Mouse (Mus musculus): Measurements from ENCODE around the gene Fbrsl1. TPM values are rescaled to one million over a fixed set of nuclear protein-coding genes. Genes with fewer than 3 reads are reported as not detected.

Fbrsl1 gene
- total RNA-seq, 2 experiments from 2014 or later = 75.2 to 82.6 TPM

GRCm38 (mm10) chr5:110379823-110380222 is 68.5 kb downstream of the Fbrsl1 start:
- DNase-seq (ENCODE audit: low spot score in 2 of 2) = no peak
- intact Hi-C loops (cut with DNase I) = no loop called here

- no peak for DNase-seq (ENCODE audit: low spot score in 2 of 2)
- intact Hi-C loops (cut with DNase I) = no loop called here
Observed at GRCm38 (mm10) chr5:110379086-110379485, 69.2 kb downstream of the Fbrsl1 start.

GRCm38 (mm10) chr5:110378181-110378583 is 70.1 kb downstream of the Fbrsl1 start:
- intact Hi-C loops (cut with DNase I) = no loop called here
- no peak for DNase-seq (ENCODE audit: low spot score in 2 of 2)

- DNase-seq (ENCODE audit: low spot score in 2 of 2) = peak; percentile 62 to 69
- intact Hi-C loops (cut with DNase I) = no loop called here
Observed at GRCm38 (mm10) chr5:110376802-110377433, 71.4 kb downstream of the Fbrsl1 start.

GRCm38 (mm10) chr5:110363822-110364545 is 84.3 kb downstream of the Fbrsl1 start:
- peak in 1 of 2 experiments; percentile 24 for DNase-seq (ENCODE audit: low spot score in 2 of 2)
- intact Hi-C loops (cut with DNase I) = loop anchor here (5.0 kb wide), 1 partner anchor 68 kb away; no protein-coding TSS in a partner anchor

- intact Hi-C loops (cut with DNase I) = loop anchor here (5.0 kb wide), 1 partner anchor 69 kb away; no protein-coding TSS in a partner anchor
- peak; percentile 78 to 88 for DNase-seq (ENCODE audit: low spot score in 2 of 2)
Observed at GRCm38 (mm10) chr5:110363179-110363821, 85.0 kb downstream of the Fbrsl1 start.

GRCm38 (mm10) chr5:110362813-110363178 is 85.5 kb downstream of the Fbrsl1 start:
- no peak for DNase-seq (ENCODE audit: low spot score in 2 of 2)
- intact Hi-C loops (cut with DNase I) = loop anchor here (5.0 kb wide), 1 partner anchor 70 kb away; no protein-coding TSS in a partner anchor

GRCm38 (mm10) chr5:110361465-110361864 is 86.8 kb downstream of the Fbrsl1 start:
- DNase-seq (ENCODE audit: low spot score in 2 of 2) = no peak
- intact Hi-C loops (cut with DNase I) = loop anchor here (5.0 kb wide), 1 partner anchor 71 kb away; no protein-coding TSS in a partner anchor

GRCm38 (mm10) chr5:110357531-110358179 is 90.6 kb downstream of the Fbrsl1 start:
- intact Hi-C loops (cut with DNase I) = loop anchor here (5.0 kb wide), 1 partner anchor 280 kb away; no protein-coding TSS in a partner anchor
- peak; percentile 69 to 76 for DNase-seq (ENCODE audit: low spot score in 2 of 2)

GRCm38 (mm10) chr5:110354716-110355115 is 93.6 kb downstream of the Fbrsl1 start:
- intact Hi-C loops (cut with DNase I) = loop anchor here (5.0 kb wide), 1 partner anchor 283 kb away; no protein-coding TSS in a partner anchor

GRCm38 (mm10) chr5:110347006-110347405 is 101.3 kb downstream of the Fbrsl1 start:
- intact Hi-C loops (cut with DNase I) = no loop called here
- no peak for DNase-seq (ENCODE audit: low spot score in 2 of 2)

More at GRCm38 (mm10) chr5:110354716-110355115, 93.6 kb downstream of the Fbrsl1 start:
- no peak for DNase-seq (ENCODE audit: low spot score in 2 of 2)

- no peak for DNase-seq (ENCODE audit: low spot score in 2 of 2)
- intact Hi-C loops (cut with DNase I) = no loop called here
Observed at GRCm38 (mm10) chr5:110345553-110345952, 102.8 kb downstream of the Fbrsl1 start.

GRCm38 (mm10) chr5:110344524-110344923 is 103.8 kb downstream of the Fbrsl1 start, which contains the start of gene Lrcol1:
Gene Lrcol1 (plus strand): TSS chr5:110344730.
- no peak for DNase-seq (ENCODE audit: low spot score in 2 of 2)
- intact Hi-C loops (cut with DNase I) = no loop called here

GRCm38 (mm10) chr5:110342648-110343284 is 105.5 kb downstream of the Fbrsl1 start, which contains the start of gene P2rx2:
Gene P2rx2 (minus strand): TSS chr5:110343212.
- peak in 1 of 2 experiments; percentile 11 for DNase-seq (ENCODE audit: low spot score in 2 of 2)
- intact Hi-C loops (cut with DNase I) = no loop called here

GRCm38 (mm10) chr5:110338792-110339191 is 109.5 kb downstream of the Fbrsl1 start:
- intact Hi-C loops (cut with DNase I) = no loop called here
- no peak for DNase-seq (ENCODE audit: low spot score in 2 of 2)

GRCm38 (mm10) chr5:110330508-110330907 is 117.8 kb downstream of the Fbrsl1 start:
- intact Hi-C loops (cut with DNase I) = no loop called here
- no peak for DNase-seq (ENCODE audit: low spot score in 2 of 2)

- DNase-seq (ENCODE audit: low spot score in 2 of 2) = no peak
- intact Hi-C loops (cut with DNase I) = no loop called here
Observed at GRCm38 (mm10) chr5:110313127-110313526, 135.2 kb downstream of the Fbrsl1 start.

Data from left cerebral cortex, postnatal 36 days (tissue).